Mouse (Mus musculus): Measurements from ENCODE around the gene Nfasc. TPM values are rescaled to one million over a fixed set of nuclear protein-coding genes. Genes with fewer than 3 reads are reported as not detected.

Nfasc gene
- polyA plus RNA-seq, 1 experiment, result 0.49 TPM

DNA sequence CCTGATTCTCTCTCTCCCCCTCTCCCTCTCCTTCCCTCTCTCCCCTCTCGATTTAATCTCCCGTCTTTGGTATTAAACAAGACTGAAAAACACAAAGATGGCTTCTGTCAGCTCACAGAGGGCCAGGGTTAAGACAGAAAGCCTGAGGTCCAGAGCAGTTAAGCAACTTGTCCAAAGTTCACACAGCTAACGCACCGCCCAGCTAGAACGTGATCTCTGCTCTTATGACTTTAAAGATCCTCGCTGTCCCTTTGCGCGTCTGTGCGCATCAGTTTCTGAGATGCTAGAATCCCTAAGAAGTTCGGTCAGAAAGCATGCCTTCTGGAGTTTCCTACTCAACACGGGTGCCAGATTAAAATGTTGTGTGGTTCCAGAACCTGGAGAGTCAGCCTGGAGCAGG is 221.9 kb downstream of the Nfasc start:
- Histone ChIP-seq H3K4me1 (ENCODE audit: control insufficient read depth, insufficient read depth, low read length) (peaks cover 3% of the 10 kb centered on the region; the same call in 1 of the 2 replicates), H3K27ac (ENCODE audit: control insufficient read depth, insufficient read depth, low read depth, low read length) (no peak overlapping the region), H3K36me3 (ENCODE audit: control insufficient read depth, insufficient read depth, low read length) (no peaks in the 10 kb centered on the region), H3K27me3 (ENCODE audit: control insufficient read depth, insufficient read depth, low read length) (no peaks in the 10 kb centered on the region), H3K4me3 (ENCODE audit: control insufficient read depth, low read depth, low read length) (no peak overlapping the region)
- no peak for TF ChIP-seq CTCF (IDR thresholded peaks at IDR 0.05; ENCODE audit: control insufficient read depth, insufficient read depth, insufficient replicate concordance, low read depth, low read length)
- TF ChIP-seq POLR2A (IDR thresholded peaks at IDR 0.05; ENCODE audit: control insufficient read depth, low read depth, low read length), result no peak

DNA sequence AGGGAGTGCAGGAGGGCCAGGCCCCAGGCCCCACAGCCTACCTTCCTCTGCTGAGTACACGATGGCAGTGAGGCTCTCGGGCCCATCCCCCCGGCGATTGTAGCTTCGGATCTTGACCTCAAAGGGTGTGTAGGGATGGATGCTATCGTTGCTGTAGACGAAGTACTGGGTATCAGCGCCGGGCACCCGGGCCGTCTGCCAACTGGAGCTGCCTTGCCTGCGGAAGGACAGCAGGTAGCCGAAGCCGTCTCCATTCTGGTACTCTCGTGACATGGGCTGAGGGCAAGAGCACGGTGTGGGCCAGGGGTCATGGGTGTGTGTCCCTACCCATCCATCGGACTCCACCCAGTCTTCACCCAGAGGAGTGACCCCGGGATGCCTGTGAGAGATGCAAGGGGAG is 223.0 kb downstream of the Nfasc start:
- H3K4me1 ChIP-seq (ENCODE audit: control insufficient read depth, insufficient read depth, low read length), result peaks cover 3% of the 10 kb centered on the region; the same call in 1 of the 2 replicates
- no peaks in the 10 kb centered on the region for H3K27me3 ChIP-seq (ENCODE audit: control insufficient read depth, insufficient read depth, low read length)
- H3K4me3 ChIP-seq (ENCODE audit: control insufficient read depth, low read depth, low read length), result no peak overlapping the region
- no peak overlapping the region for H3K27ac ChIP-seq (ENCODE audit: control insufficient read depth, insufficient read depth, low read depth, low read length)
- no peaks in the 10 kb centered on the region for H3K36me3 ChIP-seq (ENCODE audit: control insufficient read depth, insufficient read depth, low read length)
- TF ChIP-seq POLR2A (IDR thresholded peaks at IDR 0.05; ENCODE audit: control insufficient read depth, low read depth, low read length), result no peak
- no peak for TF ChIP-seq CTCF (IDR thresholded peaks at IDR 0.05; ENCODE audit: control insufficient read depth, insufficient read depth, insufficient replicate concordance, low read depth, low read length)

DNA sequence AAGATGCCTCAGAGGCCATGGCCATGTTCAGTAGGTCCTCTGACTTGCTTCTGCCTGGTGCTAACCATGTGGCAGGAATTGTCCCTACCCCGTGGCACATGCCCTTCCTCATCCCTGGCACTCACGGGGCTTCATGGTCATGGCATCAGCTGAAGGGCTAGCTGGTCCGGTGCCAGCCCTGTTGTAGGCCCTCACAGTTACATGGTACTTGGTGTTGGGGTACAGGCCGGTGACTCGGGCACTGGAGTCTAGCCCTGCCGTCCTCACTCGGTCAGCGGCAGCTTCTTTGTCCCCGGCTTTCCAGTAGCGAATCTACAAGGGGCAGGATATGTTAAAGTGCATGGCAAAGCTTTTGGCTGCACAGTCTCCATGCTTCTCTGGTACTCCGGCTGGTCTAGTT is 224.8 kb downstream of the Nfasc start:
- H3K4me1 ChIP-seq (ENCODE audit: control insufficient read depth, insufficient read depth, low read length), result peaks cover 3% of the 10 kb centered on the region; the same call in 1 of the 2 replicates

DNA sequence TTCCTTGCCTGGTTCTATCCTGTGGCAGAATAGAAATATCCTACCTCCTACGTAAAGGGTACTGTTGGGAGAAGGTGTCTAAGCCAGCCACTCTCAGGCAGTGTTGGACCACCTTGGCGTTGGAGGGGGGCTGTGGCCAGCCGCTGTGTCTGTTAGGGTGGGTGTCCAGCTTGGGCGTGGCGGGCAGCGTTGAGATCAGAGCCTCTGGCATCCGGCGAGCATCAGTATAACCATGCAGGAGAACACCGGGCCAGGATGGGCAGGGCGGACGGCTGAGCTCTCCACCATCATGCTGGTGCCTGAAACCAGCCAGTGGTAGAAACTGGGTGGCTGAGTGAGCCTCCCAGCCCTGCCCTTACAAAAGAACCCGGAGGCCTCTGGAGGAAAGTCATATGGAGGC is 226.3 kb downstream of the Nfasc start:
- TF ChIP-seq CTCF (IDR thresholded peaks at IDR 0.05; ENCODE audit: control insufficient read depth, insufficient read depth, insufficient replicate concordance, low read depth, low read length), result no peak
- TF ChIP-seq POLR2A (IDR thresholded peaks at IDR 0.05; ENCODE audit: control insufficient read depth, low read depth, low read length), result no peak
- H3K27ac ChIP-seq (ENCODE audit: control insufficient read depth, insufficient read depth, low read depth, low read length), result no peak overlapping the region

More for the DNA sequence above, 224.8 kb downstream of the Nfasc start:
- TF ChIP-seq POLR2A (IDR thresholded peaks at IDR 0.05; ENCODE audit: control insufficient read depth, low read depth, low read length), result no peak
- H3K27ac ChIP-seq (ENCODE audit: control insufficient read depth, insufficient read depth, low read depth, low read length), result no peak overlapping the region
- H3K36me3 ChIP-seq (ENCODE audit: control insufficient read depth, insufficient read depth, low read length), result no peaks in the 10 kb centered on the region
- H3K27me3 ChIP-seq (ENCODE audit: control insufficient read depth, insufficient read depth, low read length), result no peaks in the 10 kb centered on the region
- no peak overlapping the region for H3K4me3 ChIP-seq (ENCODE audit: control insufficient read depth, low read depth, low read length)

More for the DNA sequence above, 226.3 kb downstream of the Nfasc start:
- Histone ChIP-seq H3K36me3 (ENCODE audit: control insufficient read depth, insufficient read depth, low read length) (no peaks in the 10 kb centered on the region), H3K27me3 (ENCODE audit: control insufficient read depth, insufficient read depth, low read length) (no peaks in the 10 kb centered on the region), H3K4me3 (ENCODE audit: control insufficient read depth, low read depth, low read length) (no peak overlapping the region), H3K4me1 (ENCODE audit: control insufficient read depth, insufficient read depth, low read length) (no peaks in the 10 kb centered on the region)

Other genes starting within 250 kb of the Nfasc start
- gene Tmem81, start 235.6 kb downstream of the Nfasc start, polyA plus RNA-seq (2012; rRNA removed), result 19.9 and 24.6 TPM in 2 replicates
- gene Cntn2, start 198.5 kb downstream of the Nfasc start, polyA plus RNA-seq (2012; rRNA removed), result 0.02 TPM in 1 of 2 replicates, not detected in the other
- 0.49 and 0.66 TPM in 2 replicates for gene Lrrn2, start 138.5 kb upstream of the Nfasc start, polyA plus RNA-seq (2012; rRNA removed)